In genomic region chr1:155306879-155307278, GRCm38 (mm10) we compare ENCODE assay signal across 14 mouse cellular contexts.
DNase-seq lines count a peak whose midpoint lies in the region; ATAC-seq and TF ChIP-seq lines count a peak whose summit lies in the region.
"Had no signal": no experiment of that assay in that cellular context is flagged by ENCODE, and none has a peak within 500 bp of the region (broad histone marks: within the 10 kb centered on the region; RNA-seq: fewer than 3 reads in every experiment).

No protein-coding gene starts in this region.

- WGBS in forebrain, embryonic 16.5 days, result 9% methylated on average over 3 of the region's 3 CpGs
- WGBS in neural tube, embryonic 14.5 days, result 14% methylated on average over 3 of the region's 3 CpGs
- WGBS in thymus, adult 2 months, result 94% methylated on average over 3 of the region's 3 CpGs

- intact Hi-C loops in left cerebral cortex, postnatal 25 days (cut with DNase I), result no loop called here
- intact Hi-C loops in left cerebral cortex, postnatal 4 days (cut with DNase I), result loop anchor here (5.0 to 10.0 kb wide), 2 partner anchors 108 to 220 kb away; partner anchors contain the start of gene Xpr1

- peak; percentile 50 to 63 for DNase-seq in left cerebral cortex, postnatal 25 days (ENCODE audit: low spot score in 2 of 2)
- no peak for DNase-seq in left cerebral cortex, postnatal 4 days
- DNase-seq in embryo, embryonic 10.5 days (ENCODE audit: low spot score), result peak; percentile 66
- no peak for DNase-seq in urinary bladder, postnatal 25 days (ENCODE audit: low spot score)
- no peak for DNase-seq in thymus, adult 2 months
- no peak for DNase-seq in kidney, postnatal 25 days
- DNase-seq: cerebellum, adult 9-10 months; gastrocnemius, postnatal 14 days; kidney, adult 11 months; layer of hippocampus, postnatal 36 days; spleen, adult 18-20 months had no signal

- ATAC-seq in forebrain, embryonic 16.5 days, result peak; percentile 71
- ATAC-seq in neural tube, embryonic 14.5 days (ENCODE audit: low read depth), result no peak

- H3K9ac ChIP-seq in forebrain, embryonic 16.5 days (replicated peaks; ENCODE audit: low read depth, low read length), result no peak overlapping the region
- H3K9ac ChIP-seq in neural tube, embryonic 14.5 days (replicated peaks; ENCODE audit: low read depth, low read length), result no peak overlapping the region
- H3K9ac ChIP-seq: heart, embryonic 15.5 days had no signal

- H3K27ac ChIP-seq in forebrain, embryonic 16.5 days (ENCODE audit: low read length), result peak overlapping the region; percentile 88
- peak overlapping the region; percentile 50 for H3K27ac ChIP-seq in neural tube, embryonic 14.5 days (ENCODE audit: low read depth, low read length)
- no peak overlapping the region for H3K27ac ChIP-seq in thymus, adult 2 months (ENCODE audit: control insufficient read depth, insufficient read depth, low read length)
- H3K27ac ChIP-seq: heart, embryonic 15.5 days had no signal

- TF ChIP-seq CTCF in thymus, adult 2 months (IDR thresholded peaks at IDR 0.05; ENCODE audit: borderline replicate concordance, control insufficient read depth, extremely low read depth, insufficient read depth, low read length, poor library complexity), result no peak

- H3K9me3 ChIP-seq in forebrain, embryonic 16.5 days (ENCODE audit: control insufficient read depth, low read length), result no peaks in the 10 kb centered on the region
- H3K9me3 ChIP-seq in neural tube, embryonic 14.5 days (ENCODE audit: control insufficient read depth, low read length), result no peaks in the 10 kb centered on the region
- H3K9me3 ChIP-seq: heart, embryonic 15.5 days had no signal

- H3K4me3 ChIP-seq in forebrain, embryonic 16.5 days (replicated peaks; ENCODE audit: low read length), result no peak overlapping the region
- H3K4me3 ChIP-seq in neural tube, embryonic 14.5 days (ENCODE audit: low read depth, low read length), result no peak overlapping the region
- H3K4me3 ChIP-seq in thymus, adult 2 months (ENCODE audit: control insufficient read depth, insufficient read depth, low read length), result no peak overlapping the region
- H3K4me3 ChIP-seq: heart, embryonic 15.5 days had no signal

- H3K36me3 ChIP-seq in forebrain, embryonic 16.5 days (ENCODE audit: control insufficient read depth, insufficient read depth), result no peaks in the 10 kb centered on the region
- no peaks in the 10 kb centered on the region for H3K36me3 ChIP-seq in neural tube, embryonic 14.5 days (ENCODE audit: control insufficient read depth, insufficient read depth, low read length)
- H3K36me3 ChIP-seq in thymus, adult 2 months (ENCODE audit: control insufficient read depth, insufficient read depth, low read length), result peaks cover 24% of the 10 kb centered on the region

- no peak for TF ChIP-seq POLR2A in thymus, adult 2 months (IDR thresholded peaks at IDR 0.05; ENCODE audit: control insufficient read depth, extremely low read depth, insufficient read depth, low read length, poor library complexity)

- H3K27me3 ChIP-seq in forebrain, embryonic 16.5 days (replicated peaks; ENCODE audit: control insufficient read depth, insufficient read depth, low read length), result no peaks in the 10 kb centered on the region
- no peaks in the 10 kb centered on the region for H3K27me3 ChIP-seq in neural tube, embryonic 14.5 days (ENCODE audit: control insufficient read depth, insufficient read depth, low read length)
- H3K27me3 ChIP-seq in thymus, adult 2 months (ENCODE audit: control insufficient read depth, insufficient read depth, low read length), result no peaks in the 10 kb centered on the region
- H3K27me3 ChIP-seq: heart, embryonic 15.5 days had no signal

- H3K4me2 ChIP-seq in forebrain, embryonic 16.5 days (ENCODE audit: low read length), result no peak overlapping the region
- H3K4me2 ChIP-seq in neural tube, embryonic 14.5 days (ENCODE audit: low read depth, low read length), result no peak overlapping the region
- H3K4me2 ChIP-seq: heart, embryonic 15.5 days had no signal

- H3K4me1 ChIP-seq in forebrain, embryonic 16.5 days (replicated peaks; ENCODE audit: control insufficient read depth, insufficient read depth, low read length), result peaks cover 27% of the 10 kb centered on the region
- peaks cover 12% of the 10 kb centered on the region; the same call in 1 of the 2 replicates for H3K4me1 ChIP-seq in neural tube, embryonic 14.5 days (ENCODE audit: control insufficient read depth, insufficient read depth, low read length)
- H3K4me1 ChIP-seq in thymus, adult 2 months (replicated peaks; ENCODE audit: control insufficient read depth, insufficient read depth, low read length), result no peaks in the 10 kb centered on the region
- H3K4me1 ChIP-seq: heart, embryonic 15.5 days had no signal

Comparison
In these comparisons a context has a peak if more than half of its experiments do, and no peak if none do; other contexts are left out.
1. DNase-seq: peak in left cerebral cortex, postnatal 25 days (2 of 2) and embryo, embryonic 10.5 days (single experiment); none in left cerebral cortex, postnatal 4 days (single experiment), urinary bladder, postnatal 25 days (single experiment), thymus, adult 2 months (single experiment) and kidney, postnatal 25 days (0 of 2).